Mouse (Mus musculus) left cerebral cortex, adult 11 months (tissue): ENCODE data around the gene Fignl1.

ENCODE experiments used
- DNase-seq: peaks from one replicate; pipeline ENCODE4 v3.0.0; 2022; ENCODE audit warnings: low spot score

The Fignl1 gene

GRCm38 (mm10) chr11:11766105-11766504, 42.7 kb downstream of the Fignl1 start:
- DNase-seq, result no peak

- no peak for DNase-seq
Observed at GRCm38 (mm10) chr11:11765414-11765813, 43.3 kb downstream of the Fignl1 start.

- no peak for DNase-seq
Observed at GRCm38 (mm10) chr11:11763211-11763666, 45.5 kb downstream of the Fignl1 start.

GRCm38 (mm10) chr11:11758883-11759282, 49.9 kb downstream of the Fignl1 start:
- no peak for DNase-seq

- no peak for DNase-seq
Observed at GRCm38 (mm10) chr11:11758121-11758520, 50.6 kb downstream of the Fignl1 start.

GRCm38 (mm10) chr11:11752859-11753258, 55.9 kb downstream of the Fignl1 start:
- no peak for DNase-seq

GRCm38 (mm10) chr11:11751091-11751490, 57.7 kb downstream of the Fignl1 start:
- DNase-seq, result no peak

GRCm38 (mm10) chr11:11744222-11744621, 64.5 kb downstream of the Fignl1 start:
- DNase-seq, result no peak

GRCm38 (mm10) chr11:11742626-11743025, 66.1 kb downstream of the Fignl1 start:
- DNase-seq, result no peak

GRCm38 (mm10) chr11:11741574-11741973, 67.2 kb downstream of the Fignl1 start:
- no peak for DNase-seq

- DNase-seq, result no peak
Observed at GRCm38 (mm10) chr11:11740603-11741002, 68.2 kb downstream of the Fignl1 start.

GRCm38 (mm10) chr11:11739054-11739453, 69.7 kb downstream of the Fignl1 start:
- no peak for DNase-seq

GRCm38 (mm10) chr11:11737562-11737961, 71.2 kb downstream of the Fignl1 start:
- no peak for DNase-seq
